Mouse (Mus musculus) cerebellum, adult 9-11 months (tissue): ENCODE results near the gene Cyp4x1.

Experiments
- DNase-seq: peaks from one replicate; pipeline ENCODE4 v3.0.0; 2022

Gene Cyp4x1

DNA sequence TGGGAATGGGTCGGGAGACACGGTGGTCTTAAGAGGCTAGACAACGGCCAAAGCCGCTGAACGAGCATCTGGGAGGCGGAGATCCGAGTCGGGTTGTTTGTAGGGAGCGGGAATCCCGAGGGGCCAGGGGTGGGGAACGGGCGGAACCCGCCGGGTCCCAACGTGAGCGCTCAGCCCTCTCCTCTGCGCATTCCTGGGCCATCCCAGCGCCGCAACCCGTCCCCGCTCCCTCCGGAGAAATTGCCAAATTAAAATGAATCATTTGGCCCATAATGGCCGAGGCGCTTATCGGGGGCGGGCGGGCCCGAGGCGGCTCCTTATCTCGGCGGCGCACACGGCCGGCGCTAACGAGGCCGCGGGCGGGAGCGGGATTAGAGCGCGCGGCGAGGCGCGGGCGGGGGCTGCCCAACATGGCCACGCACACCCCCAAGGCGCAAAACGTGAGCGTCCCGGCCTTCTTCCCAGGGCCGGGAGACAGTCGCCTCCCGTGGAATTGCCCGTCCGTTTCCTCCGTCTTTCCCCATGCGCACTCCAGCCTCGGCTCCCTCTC is 77.6 kb downstream of the Cyp4x1 start, which contains the start of gene Tal1:
Gene Tal1, plus strand, starts transcription at position 56 of the 550 bp plus-strand sequence.
- no peak for DNase-seq
